Mouse (Mus musculus) right cerebral cortex, postnatal 4 days (tissue): ENCODE measurements at regions not wholly inside any gene's neighbourhood (a gene's known extent, or its start where the extent isn't known, plus 50 kb on each side); places are given as distances from the start of the nearest gene placed in this dataset.

Experiments used
- DNase-seq: peaks from one replicate; pipeline ENCODE4 v3.0.0-alpha.2; 2022

- no peak for DNase-seq
Observed at GRCm38 (mm10) chr6:100094653-100095217, 192.6 kb downstream of the Rybp start.

- DNase-seq = no peak
Observed at GRCm38 (mm10) chr6:100092870-100093269, 194.4 kb downstream of the Rybp start.

- no peak for DNase-seq
Observed at GRCm38 (mm10) chr6:100091815-100092214, 195.5 kb downstream of the Rybp start.

- no peak for DNase-seq
Observed at GRCm38 (mm10) chr6:100088576-100088975, 198.7 kb downstream of the Rybp start.

- DNase-seq = no peak
Observed at GRCm38 (mm10) chr6:100086807-100087206, 200.5 kb downstream of the Rybp start.

GRCm38 (mm10) chr6:100085981-100086380 lies 201.3 kb downstream of the Rybp start:
- DNase-seq = no peak

- no peak for DNase-seq
Observed at GRCm38 (mm10) chr6:100083868-100084477, 203.3 kb downstream of the Rybp start.

- no peak for DNase-seq
Observed at GRCm38 (mm10) chr6:100083127-100083526, 204.2 kb downstream of the Rybp start.

GRCm38 (mm10) chr6:100074672-100075335 lies 212.5 kb downstream of the Rybp start:
- DNase-seq = peak; percentile 41

GRCm38 (mm10) chr6:100072261-100072968 lies 214.9 kb downstream of the Rybp start:
- DNase-seq = no peak

GRCm38 (mm10) chr6:100069151-100069550 lies 218.1 kb downstream of the Rybp start:
- no peak for DNase-seq

GRCm38 (mm10) chr6:100067273-100067672 lies 220.0 kb downstream of the Rybp start:
- no peak for DNase-seq

- no peak for DNase-seq
Observed at GRCm38 (mm10) chr6:100065586-100065985, 221.7 kb downstream of the Rybp start.

GRCm38 (mm10) chr6:100062961-100063360 lies 224.3 kb downstream of the Rybp start:
- DNase-seq = no peak

- peak; percentile 76 for DNase-seq
Observed at GRCm38 (mm10) chr6:100059803-100060202, 227.5 kb downstream of the Rybp start.

GRCm38 (mm10) chr6:100055980-100056379 lies 231.3 kb downstream of the Rybp start:
- DNase-seq = no peak

GRCm38 (mm10) chr6:100052955-100053795 lies 234.1 kb downstream of the Rybp start:
- DNase-seq = no peak

GRCm38 (mm10) chr6:100052406-100052805 lies 234.9 kb downstream of the Rybp start:
- no peak for DNase-seq

- no peak for DNase-seq
Observed at GRCm38 (mm10) chr6:100049036-100049435, 238.2 kb downstream of the Rybp start.

- no peak for DNase-seq
Observed at GRCm38 (mm10) chr6:100046186-100046990, 240.9 kb downstream of the Rybp start.

GRCm38 (mm10) chr6:100045109-100045508 lies 242.2 kb downstream of the Rybp start:
- no peak for DNase-seq

- DNase-seq = no peak
Observed at GRCm38 (mm10) chr6:100041161-100041560, 246.1 kb downstream of the Rybp start.
